Mouse (Mus musculus) layer of hippocampus, postnatal 10 days (tissue): Measurements from ENCODE around the gene Ccdc32. TPM values are rescaled to one million over a fixed set of nuclear protein-coding genes. Genes with fewer than 3 reads are reported as not detected.
A peak's percentile ranks its signal among the peaks of the same experiment; 100 is the strongest.

Experiments used
- DNase-seq, 2 experiments: peaks; one replicate each; pipeline ENCODE4 v3.0.0; 2021; ENCODE audit warnings: low spot score in 2 of 2
- long read RNA-seq: library from polyadenylated mRNA; stranded (forward); transcript quantifications from one replicate; pipeline ENCODE4 v2.0.0, GENCODE M21; 2023
- total RNA-seq, 2 experiments: library from RNA; stranded (reverse); gene quantifications; 2 replicates each; pipeline ENCODE4 v1.2.3; 2021

Ccdc32 gene
- 10 to 100 TPM; 57.7 to 57.9 TPM for total RNA-seq
- long read RNA-seq, transcript Ccdc32-201 (4 exons, 1,870 nt) = major isoform, 51 of 113 reads
- long read RNA-seq, partial matches to known transcripts = 3 of 113 reads
- long read RNA-seq, other reads (novel, unspliced or antisense) = 58 of 113 reads

GRCm38 (mm10) chr2:119028941-119029551, at the start of gene Ccdc32:
Ccdc32 (minus strand) TSS chr2:119029393.
- peak; percentile 91 to 92 for DNase-seq

GRCm38 (mm10) chr2:119072397-119072796, 43.2 kb upstream of the Ccdc32 start:
- no peak for DNase-seq

- no peak for DNase-seq
Observed at GRCm38 (mm10) chr2:119060139-119060538, 30.9 kb upstream of the Ccdc32 start.

GRCm38 (mm10) chr2:119050132-119050650, 21.0 kb upstream of the Ccdc32 start:
- no peak for DNase-seq

GRCm38 (mm10) chr2:119047849-119048248, 18.7 kb upstream of the Ccdc32 start:
- DNase-seq = no peak

GRCm38 (mm10) chr2:119046649-119047611, 17.7 kb upstream of the Ccdc32 start, which contains the start of gene Knl1:
Knl1 (plus strand) TSS chr2:119047119.
- DNase-seq = peak; percentile 99 to 100

- no peak for DNase-seq
Observed at GRCm38 (mm10) chr2:119045163-119045562, 16.0 kb upstream of the Ccdc32 start.

- peak; percentile 48 to 51 for DNase-seq
Observed at GRCm38 (mm10) chr2:119040882-119041281, 11.7 kb upstream of the Ccdc32 start.

- DNase-seq = no peak
Observed at GRCm38 (mm10) chr2:119035397-119035745, 6.2 kb upstream of the Ccdc32 start.

- DNase-seq = peak; percentile 90 to 93
Observed at GRCm38 (mm10) chr2:119034656-119035396, 5.6 kb upstream of the Ccdc32 start, which contains the start of gene Rpusd2. Rpusd2 (plus strand) TSS chr2:119034790.

- no peak for DNase-seq
Observed at GRCm38 (mm10) chr2:119032191-119032590, 3.0 kb upstream of the Ccdc32 start.

GRCm38 (mm10) chr2:119026951-119027350, 2.2 kb downstream of the Ccdc32 start:
- no peak for DNase-seq

- DNase-seq = no peak
Observed at GRCm38 (mm10) chr2:119025239-119025616, 4.0 kb downstream of the Ccdc32 start.

GRCm38 (mm10) chr2:119024536-119025238, 4.5 kb downstream of the Ccdc32 start:
- DNase-seq = no peak

- no peak for DNase-seq
Observed at GRCm38 (mm10) chr2:119023154-119023660, 6.0 kb downstream of the Ccdc32 start.

- peak in 1 of 2 experiments; percentile 21 for DNase-seq
Observed at GRCm38 (mm10) chr2:119019538-119019937, 9.7 kb downstream of the Ccdc32 start.

- DNase-seq = peak; percentile 21 to 30
Observed at GRCm38 (mm10) chr2:119019131-119019530, 10.1 kb downstream of the Ccdc32 start.

- DNase-seq = peak; percentile 19 to 22
Observed at GRCm38 (mm10) chr2:119018391-119019122, 10.6 kb downstream of the Ccdc32 start.

- DNase-seq = no peak
Observed at GRCm38 (mm10) chr2:119017647-119018046, 11.5 kb downstream of the Ccdc32 start.
